Mouse (Mus musculus) limb, embryonic 11.5 days (tissue): Measurements from ENCODE around the gene Cdc42bpg. TPM values are rescaled to one million over a fixed set of nuclear protein-coding genes. Genes with fewer than 3 reads are reported as not detected.
A peak's percentile ranks its signal among the peaks of the same experiment; 100 is the strongest.

ENCODE experiments used
- ATAC-seq: fragments of 200-750 bp; cut with Nextera tagmentation; 2 replicates; pipeline ENCODE4 v1.8.0; 2017; ENCODE audit warnings: low read depth; ENCODE audit not compliant: insufficient number of reproducible peaks, low FRiP score, low TSS enrichment
- DNase-seq: peaks from one replicate; pipeline ENCODE4 v3.0.0-alpha.2; 2015; ENCODE audit warnings: low spot score
- H3K27ac ChIP-seq: fragments of 300-500 bp; sonication (generic); replicated peaks from 2 replicates; pipeline ENCODE4 v1.5.1; 2014; ENCODE audit warnings: low read depth, mild to moderate bottlenecking, low read length
- H3K27me3 ChIP-seq: fragments of 300-500 bp; sonication (generic); 2 replicates; pipeline ENCODE4 v1.6.1; 2014; ENCODE audit warnings: mild to moderate bottlenecking, low read length, mixed read lengths; ENCODE audit not compliant: control insufficient read depth, insufficient read depth
- H3K36me3 ChIP-seq: fragments of 300-500 bp; sonication (generic); 2 replicates; pipeline ENCODE4 v1.6.1; 2014; ENCODE audit warnings: mild to moderate bottlenecking, low read length, moderate library complexity, mixed read lengths; ENCODE audit not compliant: control insufficient read depth, insufficient read depth
- H3K4me1 ChIP-seq: fragments of 300-500 bp; sonication (generic); 2 replicates; pipeline ENCODE4 v1.6.1; 2014; ENCODE audit warnings: low read length, mixed read lengths; ENCODE audit not compliant: control insufficient read depth, insufficient read depth
- H3K4me2 ChIP-seq: fragments of 300-500 bp; sonication (generic); 2 replicates; pipeline ENCODE4 v1.6.1; 2014; ENCODE audit warnings: low read depth, mild to moderate bottlenecking, moderate library complexity; ENCODE audit not compliant: severe bottlenecking
- H3K4me3 ChIP-seq: fragments of 300-500 bp; sonication (generic); 2 replicates; pipeline ENCODE4 v1.5.1; 2014; ENCODE audit warnings: low read depth, low read length
- H3K9ac ChIP-seq: fragments of 300-500 bp; sonication (generic); 2 replicates; pipeline ENCODE4 v1.6.1; 2014; ENCODE audit warnings: mild to moderate bottlenecking, low read length
- H3K9me3 ChIP-seq: fragments of 300-500 bp; sonication (generic); 2 replicates; pipeline ENCODE4 v1.6.1; 2016; ENCODE audit warnings: low read length; ENCODE audit not compliant: control insufficient read depth
- WGBS: fragments of 180-500 bp; shearing (Covaris S2); extraction: QIAGEN DNeasy Blood & Tissue Kit; methylation state at CpG from one replicate; pipeline ENCODE4 v1.1.7; 2014; 5-methylcytosine and 5-hydroxymethylcytosine counted together
- microRNA counts: library from miRNA; unstranded; fragments of <30 nt; microRNA quantifications from one replicate; lab custom pipeline; 2016
- microRNA-seq: library from miRNA; unstranded; fragments of <30 nt; microRNA quantifications from one replicate; pipeline ENCODE4, GENCODE M21; 2016
- polyA plus RNA-seq: library from polyadenylated mRNA; unstranded; fragments of >200 nt; fragmentation: Nextera tagmentation; extraction: Ambion mirVana; gene quantifications from 2 replicates; pipeline ENCODE4 v1.2.1, GENCODE M21; 2014

Gene Cdc42bpg
- polyA plus RNA-seq, 1 experiment from 2014 or later: 0.69 TPM

DNA sequence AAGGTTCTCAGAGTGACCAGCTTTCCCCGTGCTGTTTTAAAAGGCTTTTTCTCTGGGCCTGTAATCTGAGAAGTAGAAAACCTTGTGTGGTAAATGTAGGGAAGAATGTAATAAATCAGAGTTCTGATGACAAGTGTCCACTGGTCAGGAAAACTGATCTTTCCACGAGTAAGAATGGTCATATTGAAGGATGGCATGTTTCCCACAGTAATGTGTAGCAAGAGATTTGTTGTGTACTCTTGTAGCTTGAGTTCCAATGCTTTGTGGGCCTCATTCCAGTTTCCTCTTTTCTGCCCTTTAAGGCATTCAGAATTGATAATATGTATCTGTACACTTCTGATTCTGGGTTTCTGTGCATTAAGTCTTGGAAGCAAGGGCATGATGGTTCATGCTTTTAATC is 58.6 kb downstream of the Cdc42bpg start:
- H3K27ac ChIP-seq: no peak overlapping the region
- ATAC-seq (no peak), DNase-seq (no peak)
- H3K9ac ChIP-seq: peak overlapping the region; percentile 99
- 0% methylated on average over 2 of the region's 2 CpGs for WGBS
- H3K4me3 ChIP-seq: peak overlapping the region; percentile 96
- H3K36me3 ChIP-seq: peaks cover 21% of the 10 kb centered on the region
- H3K4me1 ChIP-seq: peaks cover 6% of the 10 kb centered on the region; the same call in 1 of the 2 replicates
- H3K27me3 ChIP-seq: no peaks in the 10 kb centered on the region
- peak overlapping the region; percentile 68 for H3K4me2 ChIP-seq
- no peaks in the 10 kb centered on the region for H3K9me3 ChIP-seq

DNA sequence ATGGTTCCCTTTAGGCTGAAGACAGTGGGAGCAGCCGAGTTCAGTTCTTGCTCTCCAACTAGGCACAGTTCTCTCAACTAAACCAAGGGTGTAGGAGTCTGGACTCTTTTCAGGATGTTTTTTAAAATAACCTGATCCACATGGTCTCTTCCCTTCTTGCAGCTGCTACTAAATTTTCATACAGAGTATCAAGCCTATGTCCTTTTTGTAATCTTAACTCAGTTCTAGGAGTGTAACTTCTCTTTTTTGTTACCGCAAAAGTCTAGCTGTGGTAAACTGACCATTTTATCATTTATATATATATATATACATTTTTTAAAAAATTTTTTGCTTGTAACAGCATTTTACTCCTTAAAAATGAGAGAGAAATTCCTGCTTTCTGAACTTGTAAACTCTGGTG is 63.9 kb downstream of the Cdc42bpg start:
- ATAC-seq: no peak

DNA sequence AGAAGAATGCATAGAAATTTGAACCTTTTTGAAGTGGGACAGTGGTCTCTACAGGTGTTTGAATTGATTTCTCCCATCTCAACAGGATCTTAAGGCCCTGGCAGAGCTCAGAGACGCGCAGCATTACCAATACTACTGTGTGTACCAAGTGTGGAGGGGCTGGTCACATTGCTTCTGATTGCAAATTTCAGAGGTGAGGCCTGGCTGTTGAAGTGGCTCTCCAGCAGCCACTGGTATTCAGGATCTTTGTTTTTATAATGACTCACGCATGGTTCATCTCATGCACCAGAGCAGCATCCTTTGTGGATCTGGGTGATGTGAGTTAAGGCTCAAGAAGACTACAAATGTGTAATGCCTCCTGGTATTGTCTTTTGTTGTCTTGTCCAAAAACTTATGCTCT is 66.2 kb downstream of the Cdc42bpg start:
- WGBS: 95% methylated on average over 3 of the region's 3 CpGs
- Histone ChIP-seq H3K4me1 (no peaks in the 10 kb centered on the region), H3K4me3 (no peak overlapping the region), H3K27ac (no peak overlapping the region), H3K27me3 (no peaks in the 10 kb centered on the region), H3K36me3 (peaks cover 71% of the 10 kb centered on the region), H3K9ac (no peak overlapping the region), H3K9me3 (no peaks in the 10 kb centered on the region), H3K4me2 (no peak overlapping the region)
- no peak for ATAC-seq
- DNase-seq: no peak

More for the DNA sequence above, 63.9 kb downstream of the Cdc42bpg start:
- Histone ChIP-seq H3K4me1 (peaks cover under 1% of the 10 kb centered on the region; the same call in 1 of the 2 replicates), H3K9ac (no peak overlapping the region), H3K4me2 (no peak overlapping the region), H3K27me3 (no peaks in the 10 kb centered on the region), H3K9me3 (no peaks in the 10 kb centered on the region), H3K36me3 (peaks cover 62% of the 10 kb centered on the region), H3K4me3 (no peak overlapping the region), H3K27ac (no peak overlapping the region)
- no peak for DNase-seq
- WGBS: 95% methylated on average over 2 of the region's 2 CpGs

DNA sequence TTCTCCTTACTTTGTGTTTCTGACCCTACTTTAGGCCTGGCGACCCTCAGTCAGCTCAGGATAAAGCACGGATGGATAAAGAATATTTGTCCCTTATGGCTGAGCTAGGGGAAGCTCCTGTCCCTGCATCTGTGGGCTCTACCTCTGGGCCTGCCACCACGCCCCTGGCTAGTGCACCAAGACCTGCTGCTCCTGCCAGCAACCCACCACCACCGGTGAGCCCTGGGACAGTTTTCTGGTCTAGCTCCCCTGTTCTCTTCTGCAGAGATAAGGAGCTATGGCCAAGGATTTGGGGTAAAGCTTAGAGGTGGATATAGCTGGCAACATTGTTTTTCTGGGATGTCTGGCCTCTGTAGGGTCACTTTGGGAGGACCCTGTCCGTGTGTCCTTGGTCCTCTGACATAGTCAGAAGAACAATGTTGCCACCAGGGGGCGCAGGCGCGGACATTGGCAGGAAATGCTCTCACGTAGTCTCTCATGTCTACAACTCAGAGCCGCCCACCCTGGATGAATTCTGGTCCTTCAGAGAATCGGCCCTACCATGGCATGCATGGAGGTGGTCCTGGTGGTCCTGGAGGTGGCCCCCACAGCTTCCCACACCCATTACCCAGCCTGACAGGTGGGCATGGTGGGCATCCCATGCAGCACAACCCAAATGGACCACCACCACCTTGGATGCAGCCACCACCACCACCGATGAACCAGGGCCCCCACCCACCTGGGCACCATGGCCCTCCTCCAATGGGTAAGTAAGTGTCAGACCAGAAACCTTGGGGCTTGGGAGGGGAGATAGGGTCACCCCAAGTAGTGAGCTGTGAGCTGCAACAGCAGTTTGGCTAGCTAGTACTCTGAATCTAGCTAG is 67.5 kb downstream of the Cdc42bpg start:
- Histone ChIP-seq H3K4me1 (no peaks in the 10 kb centered on the region), H3K27me3 (no peaks in the 10 kb centered on the region), H3K36me3 (peaks cover 67% of the 10 kb centered on the region), H3K4me3 (no peak overlapping the region), H3K9me3 (no peaks in the 10 kb centered on the region), H3K4me2 (no peak overlapping the region), H3K9ac (no peak overlapping the region), H3K27ac (no peak overlapping the region)
- ATAC-seq: no peak
- DNase-seq: peak; percentile 84
- WGBS: 72% methylated on average over 12 of the region's 12 CpGs

DNA sequence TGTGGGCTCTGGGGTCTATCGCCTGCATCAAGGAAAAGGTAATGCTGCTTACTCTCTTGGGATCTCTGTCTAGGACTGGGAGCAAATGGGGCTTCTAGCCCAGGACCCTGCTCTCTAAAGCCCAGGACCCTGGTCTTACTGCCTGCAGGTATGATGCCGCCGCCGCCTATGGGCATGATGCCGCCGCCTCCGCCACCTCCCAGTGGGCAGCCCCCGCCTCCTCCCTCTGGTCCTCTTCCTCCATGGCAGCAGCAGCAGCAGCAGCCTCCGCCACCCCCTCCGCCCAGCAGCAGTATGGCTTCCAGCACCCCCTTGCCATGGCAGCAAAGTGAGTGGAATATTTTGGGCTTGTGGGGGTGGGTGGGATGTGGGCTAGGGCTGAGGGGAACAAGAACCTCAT is 68.3 kb downstream of the Cdc42bpg start:
- no peak overlapping the region for H3K27ac ChIP-seq
- DNase-seq (no peak), ATAC-seq (no peak)
- H3K4me2 ChIP-seq: no peak overlapping the region
- H3K4me1 ChIP-seq: no peaks in the 10 kb centered on the region
- no peaks in the 10 kb centered on the region for H3K27me3 ChIP-seq
- H3K9me3 ChIP-seq: no peaks in the 10 kb centered on the region
- H3K9ac ChIP-seq: no peak overlapping the region
- no peak overlapping the region for H3K4me3 ChIP-seq
- WGBS: 94% methylated on average over 10 of the region's 10 CpGs
- H3K36me3 ChIP-seq: peaks cover 65% of the 10 kb centered on the region

MicroRNAs within 50 kb of the gene (microRNA counts, 519-probe panel; counts per million panel counts)
- 2,534 counts per million, percentile 23 among the panel's probes with 10 or more counts for microRNA mmu-miR-192 (lab: Ali Mortazavi, UCI)

Small RNA genes within 50 kb of the gene (microRNA-seq; reads per million reads assigned to microRNA genes)
- gene Mir192 (70.8 reads per million, percentile 44 among the genes with 10 or more reads in this experiment), gene Mir194-2 (68.7 reads per million, percentile 43 among the genes with 10 or more reads in this experiment), gene Mir6989 (not detected)

Other genes with a start within 250 kb of the Cdc42bpg start
- gene Mrpl49, start 248.7 kb upstream of the Cdc42bpg start, polyA plus RNA-seq: 95.3 and 98.6 TPM in 2 replicates
- 894 and 914 TPM in 2 replicates for gene Fau, start 248.6 kb upstream of the Cdc42bpg start, polyA plus RNA-seq
- 37.8 and 40.3 TPM in 2 replicates for gene Znhit2, start 245.3 kb upstream of the Cdc42bpg start, polyA plus RNA-seq
- 21.6 and 25.2 TPM in 2 replicates for gene Tm7sf2, start 238.1 kb upstream of the Cdc42bpg start, polyA plus RNA-seq
- gene Vps51, start 229.2 kb upstream of the Cdc42bpg start, polyA plus RNA-seq: 50.7 and 52.1 TPM in 2 replicates
- not detected in 2 replicates for gene Tmem262, start 226.4 kb upstream of the Cdc42bpg start, polyA plus RNA-seq
- gene Gm28374, start 224.2 kb upstream of the Cdc42bpg start, polyA plus RNA-seq: 2.1 and 2.9 TPM in 2 replicates
- gene Zfpl1, start 221.5 kb upstream of the Cdc42bpg start, polyA plus RNA-seq: 73.5 and 82.1 TPM in 2 replicates
- gene Cdca5, start 221.5 kb upstream of the Cdc42bpg start, polyA plus RNA-seq: 60.5 and 63.8 TPM in 2 replicates
- 0.70 TPM in 1 of 2 replicates, not detected in the other for gene AC131692.1, start 212.0 kb upstream of the Cdc42bpg start, polyA plus RNA-seq
- 0.47 and 0.87 TPM in 2 replicates for gene Naaladl1, start 200.7 kb upstream of the Cdc42bpg start, polyA plus RNA-seq
- 65.4 and 65.8 TPM in 2 replicates for gene Sac3d1, start 187.8 kb upstream of the Cdc42bpg start, polyA plus RNA-seq
- 27.1 and 27.7 TPM in 2 replicates for gene Snx15, start 178.2 kb upstream of the Cdc42bpg start, polyA plus RNA-seq
- gene Batf2, start 165.5 kb upstream of the Cdc42bpg start, polyA plus RNA-seq: not detected in 2 replicates
- 66.8 and 68.0 TPM in 2 replicates for gene Arl2, start 164.9 kb upstream of the Cdc42bpg start, polyA plus RNA-seq
- gene Majin, start 122.1 kb upstream of the Cdc42bpg start, polyA plus RNA-seq: not detected in 2 replicates
- 2.0 and 2.4 TPM in 2 replicates for gene Gpha2, start 80.1 kb upstream of the Cdc42bpg start, polyA plus RNA-seq
- gene Ppp2r5b, start 70.6 kb upstream of the Cdc42bpg start, polyA plus RNA-seq: 18.6 and 19.2 TPM in 2 replicates
- gene Atg2a, start 64.8 kb upstream of the Cdc42bpg start, polyA plus RNA-seq: 8.9 and 10.5 TPM in 2 replicates
- 56.1 and 59.3 TPM in 2 replicates for gene Ehd1, start 29.7 kb upstream of the Cdc42bpg start, polyA plus RNA-seq
- gene Men1, start 28.5 kb downstream of the Cdc42bpg start, polyA plus RNA-seq: 65.3 and 66.7 TPM in 2 replicates
- 6.8 and 7.3 TPM in 2 replicates for gene Map4k2, start 34.7 kb downstream of the Cdc42bpg start, polyA plus RNA-seq
- 209 and 228 TPM in 2 replicates for gene Sf1, start 57.2 kb downstream of the Cdc42bpg start, polyA plus RNA-seq
- 1.8 and 2.0 TPM in 2 replicates for gene Pygm, start 77.9 kb downstream of the Cdc42bpg start, polyA plus RNA-seq
- 12.8 and 15.0 TPM in 2 replicates for gene Rasgrp2, start 92.9 kb downstream of the Cdc42bpg start, polyA plus RNA-seq
- gene Nrxn2, start 112.3 kb downstream of the Cdc42bpg start, polyA plus RNA-seq: 0.48 and 1.1 TPM in 2 replicates
- gene Slc22a12, start 236.6 kb downstream of the Cdc42bpg start, polyA plus RNA-seq: not detected in 2 replicates